Mouse (Mus musculus): Measurements from ENCODE around the gene Hist2h2ac.
A peak's percentile ranks its signal among the peaks of the same experiment; 100 is the strongest.
"Not testable (repeated sequence)": the region's sequence is repeated elsewhere in the genome, so short reads cannot be mapped to it uniquely, and the experiment has no call there.

Hist2h2ac gene

DNA sequence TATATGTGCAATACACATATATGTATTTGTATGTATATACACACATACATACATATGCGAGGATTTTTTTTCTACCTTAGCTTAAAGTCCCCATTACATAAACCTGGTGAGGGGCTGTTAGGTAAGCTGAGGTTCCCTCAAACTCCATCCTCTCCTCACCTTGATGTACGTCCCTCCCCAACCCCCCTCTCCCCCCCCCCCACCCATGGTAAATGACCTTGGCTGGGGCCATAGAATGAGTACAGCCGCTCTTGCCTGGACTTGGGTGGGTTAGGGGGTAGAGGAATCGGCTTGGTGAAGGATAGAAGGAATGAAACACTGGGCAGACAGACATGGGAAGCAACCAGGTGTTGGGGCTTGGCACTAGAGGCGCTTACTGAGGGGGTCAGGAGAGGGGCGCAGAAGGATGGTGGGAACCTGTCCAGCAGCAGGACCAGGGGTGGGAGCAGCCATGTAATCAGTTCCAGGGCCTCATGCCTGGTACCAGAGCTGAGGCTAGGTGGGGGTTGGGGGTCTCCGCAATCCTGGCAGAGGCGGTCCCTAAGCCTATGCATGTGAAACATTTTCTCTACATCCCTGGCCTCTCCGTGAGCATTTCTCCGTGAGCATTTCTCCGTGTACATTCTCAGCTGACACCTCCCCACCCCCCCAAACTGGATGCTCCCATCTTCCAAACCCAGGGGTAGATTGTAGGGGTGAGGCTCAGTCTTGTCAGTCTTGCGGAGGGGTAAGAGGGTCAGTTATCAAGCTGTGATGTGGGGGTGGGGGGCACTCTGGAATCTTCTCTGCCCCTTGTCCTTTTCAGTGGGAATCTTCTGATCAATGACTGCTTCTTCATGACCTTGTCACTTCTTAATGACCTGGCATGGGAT, 38.9 kb downstream of the Hist2h2ac start:
- no peak for DNase-seq (ENCODE audit: low read depth, low spot score)

DNA sequence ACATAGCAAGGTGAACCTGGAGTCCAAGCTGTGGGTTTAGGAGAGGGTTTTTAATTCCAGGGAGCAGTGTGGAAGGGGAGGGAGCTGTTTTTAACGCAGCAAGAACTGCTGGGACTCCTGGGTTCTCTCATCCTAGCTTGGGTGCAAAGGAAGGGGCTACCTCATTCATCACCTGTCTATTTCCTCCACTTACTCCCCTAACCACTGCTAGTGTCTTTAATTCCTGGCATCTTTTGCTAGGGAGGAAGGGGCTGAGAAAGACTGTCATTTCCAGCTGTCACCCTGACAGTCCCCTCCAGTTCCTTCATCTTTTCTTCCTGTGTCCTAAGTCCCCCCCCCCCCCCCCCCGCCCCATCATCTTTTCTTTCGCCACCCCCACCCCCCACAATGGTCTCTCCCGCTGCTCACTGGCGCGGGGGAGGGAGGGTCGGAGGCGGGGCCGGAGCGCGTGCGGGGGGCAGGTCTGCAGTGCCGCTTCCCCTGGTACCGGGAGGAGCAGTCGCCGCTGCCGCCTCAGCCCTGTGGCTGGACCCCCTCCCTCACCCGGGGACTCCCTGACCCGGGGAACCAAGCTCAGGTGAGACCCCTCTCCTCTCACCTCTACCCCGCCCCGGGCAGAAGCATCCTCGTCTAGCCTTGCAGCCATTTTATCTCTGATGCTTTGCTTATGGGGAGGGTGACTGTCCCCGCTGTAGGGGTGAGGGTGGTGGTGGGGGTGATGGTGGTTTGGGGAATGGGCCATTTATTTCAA, 39.8 kb downstream of the Hist2h2ac start, which contains the start of gene Sv2a:
Gene Sv2a (plus strand): TSS at position 425 of the 751 bp plus-strand sequence.
- DNase-seq (ENCODE audit: low read depth, low spot score): no peak

DNA sequence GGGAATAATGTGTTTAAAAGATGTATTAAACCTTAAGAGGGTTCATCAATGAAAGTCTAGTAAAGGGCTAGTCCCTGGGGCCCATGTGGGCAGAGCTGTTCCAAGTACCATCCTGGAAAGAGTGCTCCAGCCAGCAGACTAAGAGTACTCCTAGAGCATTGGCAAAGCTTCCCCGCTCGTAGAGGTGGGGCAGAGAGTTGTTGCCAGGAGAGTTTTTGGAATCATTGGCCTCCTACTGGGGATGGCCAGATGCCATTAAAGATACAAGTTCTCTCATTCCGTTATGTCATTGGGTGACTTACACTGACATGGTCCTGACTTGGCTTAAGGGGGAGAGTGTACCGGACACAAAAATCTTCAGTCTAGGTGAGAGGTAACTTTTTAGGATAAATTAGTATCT, 41.1 kb downstream of the Hist2h2ac start:
- DNase-seq (ENCODE audit: low read depth, low spot score): no peak

DNA sequence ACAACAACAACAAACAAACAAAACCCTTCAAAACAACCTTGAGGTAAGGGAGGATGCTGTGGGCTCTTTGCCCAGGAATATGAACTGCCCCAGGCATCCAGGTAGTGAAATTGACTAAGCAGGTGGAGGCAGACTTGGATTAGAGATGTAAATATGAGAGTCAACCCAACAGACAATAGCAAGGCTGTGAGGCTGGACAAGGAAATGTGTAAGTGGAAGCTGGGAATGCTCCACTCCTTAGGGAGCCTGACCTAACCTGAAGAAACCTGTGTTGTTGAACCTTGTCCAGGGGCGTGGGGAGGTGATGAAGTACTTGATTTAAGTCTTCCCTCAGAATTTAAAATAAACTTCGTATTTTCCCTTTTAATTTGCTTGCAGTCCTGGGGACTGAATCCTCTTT, 41.8 kb downstream of the Hist2h2ac start:
- DNase-seq (ENCODE audit: low read depth, low spot score): no peak

DNA sequence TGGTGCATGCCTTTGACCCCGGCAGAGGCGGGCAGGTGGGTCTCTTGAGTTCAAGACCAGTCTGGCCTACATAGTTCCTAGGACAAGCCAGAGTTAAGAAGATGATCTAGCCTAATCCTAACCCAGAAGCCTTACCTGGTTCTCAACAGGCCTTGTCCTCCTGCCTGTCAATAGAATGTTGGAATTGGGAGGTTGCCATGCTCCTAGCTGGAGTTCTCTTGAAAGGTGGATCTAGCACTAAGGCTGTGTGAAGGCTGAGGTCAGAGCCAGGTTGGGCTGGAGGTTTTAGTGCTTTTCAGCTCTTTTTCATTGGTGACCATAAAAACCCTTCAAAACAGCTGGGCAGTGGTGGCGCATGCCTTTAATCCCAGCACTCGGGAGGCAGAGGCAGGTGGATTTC, 42.3 kb downstream of the Hist2h2ac start:
- no peak for DNase-seq (ENCODE audit: low read depth, low spot score)

DNA sequence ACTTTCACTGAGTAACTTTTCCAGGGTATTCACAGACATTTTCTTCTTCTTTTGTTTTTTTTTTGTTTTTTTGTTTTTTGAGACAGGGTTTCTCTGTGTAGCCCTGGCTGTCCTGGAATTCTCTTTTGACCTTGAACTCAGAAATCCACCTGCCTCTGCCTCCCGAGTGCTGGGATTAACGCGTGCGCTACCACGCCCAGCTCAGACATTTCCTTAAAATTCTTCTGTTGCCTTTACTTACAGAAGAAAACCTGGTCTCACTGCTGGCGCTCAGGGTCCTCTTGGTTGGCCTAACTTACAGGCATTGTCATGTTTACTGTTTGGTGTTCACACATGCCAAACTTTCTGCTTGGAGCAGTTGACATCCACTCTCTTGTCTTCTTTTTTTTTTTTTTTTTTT, 45.4 kb downstream of the Hist2h2ac start:
- no peak for DNase-seq (ENCODE audit: low read depth, low spot score)

DNA sequence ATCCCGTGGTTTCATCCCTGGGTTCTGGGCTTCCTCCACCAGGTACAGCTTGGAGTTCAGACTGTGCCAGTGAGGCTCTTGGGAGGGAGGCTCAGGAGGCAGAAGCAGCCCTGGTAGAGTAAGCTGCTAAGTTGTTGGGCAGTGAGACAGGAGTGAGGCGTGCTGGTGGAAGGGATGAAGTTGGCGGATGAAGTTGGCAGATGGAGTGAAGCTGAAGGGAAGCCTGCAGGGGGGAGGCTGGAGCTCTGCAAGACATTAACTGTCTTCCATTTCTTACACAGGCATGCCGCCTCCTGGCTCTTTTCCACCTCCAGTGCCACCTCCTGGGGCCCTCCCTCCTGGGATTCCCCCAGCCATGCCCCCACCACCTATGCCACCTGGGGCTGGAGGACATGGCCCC, 46.6 kb downstream of the Hist2h2ac start:
- DNase-seq (ENCODE audit: low read depth, low spot score): not testable (repeated sequence)

DNA sequence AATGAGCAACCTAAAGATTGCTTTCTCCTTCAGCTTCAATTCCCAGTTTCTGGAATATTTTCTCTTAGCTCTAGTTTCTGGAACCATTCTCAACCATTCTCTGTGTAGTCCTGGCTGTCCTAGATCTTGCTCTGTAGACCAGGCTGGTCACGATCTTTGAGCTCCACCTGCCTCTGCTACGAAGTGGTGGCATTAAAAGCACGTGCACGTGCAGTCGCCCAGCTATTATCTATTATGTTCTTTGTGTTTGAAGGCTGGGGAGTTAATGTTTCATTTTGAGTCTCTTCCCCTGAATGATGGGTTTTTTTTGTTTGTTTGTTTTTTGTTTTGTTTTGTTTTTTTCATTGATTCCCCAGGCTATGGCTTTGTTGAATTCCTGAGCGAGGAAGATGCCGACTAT, 47.5 kb downstream of the Hist2h2ac start:
- no peak for DNase-seq (ENCODE audit: low read depth, low spot score)

DNA sequence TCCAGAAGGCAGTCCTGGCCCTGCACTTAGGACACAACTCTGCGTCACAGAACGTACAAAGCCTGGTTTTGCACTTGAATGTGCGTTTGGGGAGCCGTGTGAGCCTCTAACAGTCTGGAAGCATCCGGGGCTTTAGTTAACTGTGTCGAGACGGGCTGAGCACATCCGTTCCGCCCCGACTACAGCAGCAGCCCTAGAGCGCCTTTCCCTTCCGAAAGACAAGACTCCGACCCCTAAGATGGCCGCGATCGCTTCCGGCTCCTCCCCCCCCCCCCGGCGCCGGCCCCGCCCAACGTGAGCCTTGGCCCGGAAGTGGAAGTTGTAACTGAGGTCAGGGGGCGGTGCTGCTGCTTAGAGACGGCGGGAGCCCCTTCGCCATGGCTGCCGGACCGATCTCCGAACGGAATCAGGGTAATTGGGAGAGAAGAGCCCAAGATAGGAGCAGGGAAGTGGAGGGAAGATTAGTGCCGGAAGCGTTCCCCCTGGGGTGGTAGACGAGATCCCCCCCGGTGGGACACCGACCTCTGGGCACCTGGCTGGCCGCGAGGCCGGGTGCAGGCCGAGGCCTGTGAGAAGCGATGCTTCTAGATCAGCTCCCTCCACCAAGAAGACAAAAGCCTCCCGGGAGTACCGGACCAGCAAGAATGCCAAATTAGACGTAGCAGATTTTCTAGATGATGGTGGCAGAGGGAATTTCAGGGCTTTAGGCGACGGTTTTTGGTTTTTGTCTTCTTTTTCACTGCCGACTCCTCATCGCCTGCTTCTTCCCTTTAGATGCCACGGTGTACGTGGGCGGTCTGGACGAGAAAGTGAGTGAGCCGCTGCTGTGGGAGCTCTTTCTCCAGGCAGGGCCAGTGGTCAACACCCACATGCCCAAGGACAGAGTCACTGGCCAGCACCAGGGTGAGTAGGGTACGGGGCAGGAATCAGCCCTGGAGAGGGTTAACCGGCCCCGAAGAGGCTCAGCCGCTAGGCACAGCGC, 48.2 kb downstream of the Hist2h2ac start, which contains the start of gene Sf3b4:
Gene Sf3b4 (plus strand): TSS at position 136 of the 982 bp plus-strand sequence.
- peak; percentile 88 for DNase-seq (ENCODE audit: low read depth, low spot score)

DNA sequence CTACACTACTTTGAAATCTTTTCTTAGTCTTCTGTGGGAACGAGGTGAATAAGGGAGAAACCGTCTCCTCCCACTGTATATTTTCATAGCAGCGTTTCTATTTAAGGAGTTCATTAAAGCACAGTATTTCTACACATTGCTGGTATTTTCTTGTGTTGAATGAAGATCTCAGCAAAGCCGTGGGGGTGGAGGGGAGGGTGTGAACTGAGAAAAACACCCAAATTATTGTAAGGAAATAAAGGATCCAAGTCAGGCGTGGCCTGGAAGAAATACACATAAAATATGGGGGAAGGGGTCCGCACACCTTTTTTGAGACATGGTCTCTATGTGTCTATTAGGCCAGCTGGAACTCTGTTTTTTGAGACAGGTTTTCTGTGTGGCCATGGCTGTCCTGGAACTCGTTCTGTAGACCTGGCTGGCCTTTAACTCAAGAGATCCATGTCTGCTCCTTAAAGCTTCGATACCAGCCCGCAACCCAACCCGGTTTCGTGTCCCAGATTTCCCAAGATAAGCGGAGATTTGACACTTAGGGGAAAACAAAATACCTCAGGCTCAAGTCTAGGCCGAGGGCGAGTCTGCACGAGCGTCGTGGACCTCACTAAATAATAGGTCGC, 49.0 kb downstream of the Hist2h2ac start:
- DNase-seq (ENCODE audit: low read depth, low spot score): no peak

DNA sequence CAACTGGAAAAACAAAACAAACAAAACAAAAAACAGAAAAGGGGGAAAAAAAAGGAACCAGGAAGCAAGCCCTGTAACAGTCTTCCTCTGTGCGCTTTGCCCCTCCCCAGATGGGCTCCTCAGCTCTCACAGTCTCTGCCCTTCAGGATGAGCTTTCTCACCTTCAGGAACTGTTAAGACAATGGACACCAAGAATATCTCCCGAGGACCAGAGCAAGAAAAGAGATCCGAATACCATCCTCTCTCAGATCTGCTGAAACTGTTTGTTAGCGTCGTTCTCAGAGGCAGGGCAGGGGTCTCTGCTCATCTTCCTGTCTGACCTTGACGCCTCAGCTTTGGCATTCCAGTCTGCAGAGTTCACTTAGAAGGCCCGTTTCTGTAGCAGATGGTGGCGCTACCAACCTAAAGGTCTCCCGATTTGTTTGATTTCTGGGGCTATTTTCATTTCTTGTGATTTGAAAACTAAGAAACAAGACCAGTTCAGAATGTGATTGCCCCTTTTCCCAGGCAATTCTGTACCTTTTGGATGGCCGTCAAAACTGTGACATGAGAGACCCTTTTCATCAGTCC, 49.6 kb downstream of the Hist2h2ac start:
- DNase-seq (ENCODE audit: low read depth, low spot score): no peak
